Mouse (Mus musculus): Measurements from ENCODE around the gene Sh3bp5l.

The Sh3bp5l gene

GRCm38 (mm10) chr11:58378763-58379278, 48.3 kb downstream of the Sh3bp5l start, which contains the start of gene Lypd8:
Lypd8 (plus strand) TSS chr11:58379043.
- no peak for DNase-seq (ENCODE audit: low spot score in 2 of 2)

DNA sequence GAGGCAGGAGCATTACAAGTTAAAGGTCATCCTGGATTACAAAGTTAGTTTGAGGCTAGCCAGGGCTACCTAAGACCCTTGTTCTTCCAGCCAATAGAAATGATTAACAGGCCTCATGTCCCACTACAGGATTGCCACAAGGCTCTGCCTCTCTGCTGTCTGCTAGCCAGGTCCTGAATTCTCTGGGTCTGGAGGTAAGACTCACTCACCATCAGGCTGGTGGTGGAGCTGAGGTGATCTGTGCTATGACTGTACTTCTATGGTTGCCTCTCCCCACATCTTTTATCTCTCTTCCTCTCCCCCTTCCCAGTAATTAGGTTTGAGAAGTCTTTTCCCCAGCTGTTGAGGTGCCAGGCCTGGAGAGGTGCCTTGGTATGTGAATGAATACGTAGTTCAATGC, 49.0 kb downstream of the Sh3bp5l start:
- DNase-seq (ENCODE audit: low spot score in 2 of 2) = no peak

DNA sequence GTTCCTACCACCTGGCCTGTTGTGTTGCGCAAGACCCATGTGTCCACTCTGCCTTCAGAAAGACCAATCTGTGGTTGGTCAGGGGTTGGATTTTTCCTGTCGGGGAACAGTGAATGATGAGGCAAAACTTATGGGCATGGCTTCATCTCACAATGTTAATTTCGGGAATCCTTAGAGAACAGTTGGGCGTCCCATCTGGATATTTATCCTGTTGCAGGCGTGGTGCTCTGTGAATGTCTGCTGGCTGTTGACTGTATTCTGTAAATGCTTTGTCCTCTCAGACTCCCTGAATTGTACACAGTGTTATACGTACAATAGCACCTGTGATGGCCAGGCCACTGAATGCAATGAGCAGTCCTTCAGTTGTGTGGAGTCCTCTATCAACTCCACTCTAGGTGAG, 51.9 kb downstream of the Sh3bp5l start:
- DNase-seq (ENCODE audit: low spot score in 2 of 2) = no peak

Measured in urinary bladder, adult 18-20 months (tissue).